Mouse (Mus musculus) erythroblast, embryonic 14.5 days (primary cell): ENCODE measurements at regions not wholly inside any gene's neighbourhood (a gene's known extent, or its start where the extent isn't known, plus 50 kb on each side); places are given as distances from the start of the nearest gene placed in this dataset.

Experiments
- H3K27me3 ChIP-seq: 2 replicates; pipeline ENCODE4 v1.6.1; 2012; ENCODE audit warnings: inconsistent platforms; ENCODE audit not compliant: control insufficient read depth
- H3K36me3 ChIP-seq: 2 replicates; pipeline ENCODE4 v1.6.1; 2012; ENCODE audit warnings: mild to moderate bottlenecking, inconsistent platforms; ENCODE audit not compliant: control insufficient read depth
- H3K4me1 ChIP-seq: 2 replicates; pipeline ENCODE4 v1.6.1; 2012; ENCODE audit warnings: inconsistent platforms; ENCODE audit not compliant: control insufficient read depth
- H3K4me3 ChIP-seq: replicated peaks from 2 replicates; pipeline ENCODE3; 2012; ENCODE audit warnings: moderate library complexity, mild to moderate bottlenecking, inconsistent platforms
- H3K9me3 ChIP-seq: 2 replicates; pipeline ENCODE4 v1.6.1; 2012; ENCODE audit warnings: low read length, inconsistent platforms, mixed read lengths; ENCODE audit not compliant: control insufficient read depth
- GATA1 ChIP-seq: IDR thresholded peaks from 2 replicates; pipeline ENCODE4 v1.6.1; 2012; ENCODE audit warnings: low read length, inconsistent platforms, mixed read lengths
- TAL1 ChIP-seq: IDR thresholded peaks from 3 replicates; pipeline ENCODE4 v1.6.1; 2012; ENCODE audit warnings: low read length, inconsistent platforms, mixed read lengths

GRCm38 (mm10) chr4:55663856-55664255, 131.6 kb upstream of the Klf4 start:
- H3K27me3 ChIP-seq = no peaks in the 10 kb centered on the region
- no peak for TF ChIP-seq GATA1
- H3K4me1 ChIP-seq = no peaks in the 10 kb centered on the region
- H3K4me3 ChIP-seq = no peak overlapping the region
- H3K36me3 ChIP-seq = no peaks in the 10 kb centered on the region
- no peaks in the 10 kb centered on the region for H3K9me3 ChIP-seq

GRCm38 (mm10) chr4:55662041-55662440, 129.8 kb upstream of the Klf4 start:
- Histone ChIP-seq H3K36me3 (no peaks in the 10 kb centered on the region), H3K9me3 (no peaks in the 10 kb centered on the region), H3K4me1 (no peaks in the 10 kb centered on the region), H3K4me3 (no peak overlapping the region), H3K27me3 (no peaks in the 10 kb centered on the region)
- TF ChIP-seq TAL1 = no peak

GRCm38 (mm10) chr4:55658904-55659303, 126.6 kb upstream of the Klf4 start:
- peaks cover 3% of the 10 kb centered on the region for H3K27me3 ChIP-seq
- no peaks in the 10 kb centered on the region for H3K9me3 ChIP-seq
- no peak for TF ChIP-seq GATA1
- no peak for TF ChIP-seq TAL1
- no peak overlapping the region for H3K4me3 ChIP-seq
- H3K36me3 ChIP-seq = no peaks in the 10 kb centered on the region
- H3K4me1 ChIP-seq = no peaks in the 10 kb centered on the region

DNA sequence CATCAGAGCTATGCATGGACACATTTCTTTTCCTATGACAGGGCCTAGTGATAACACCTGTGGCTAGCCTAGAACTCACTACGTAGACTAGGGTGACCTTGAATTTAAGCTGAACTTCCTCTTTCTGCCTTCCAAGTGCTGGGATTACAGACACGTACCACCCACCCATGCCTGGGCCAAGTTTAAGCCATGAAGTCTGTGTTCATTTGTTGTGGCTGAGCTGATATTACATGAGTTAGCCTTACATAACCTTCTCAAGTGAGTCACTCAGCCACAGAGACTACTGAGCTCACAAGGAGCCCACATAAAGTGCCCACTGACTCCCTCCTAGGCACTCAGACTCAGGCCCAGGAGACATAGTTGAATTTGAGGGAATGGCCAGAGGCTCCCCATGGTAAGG, 123.1 kb upstream of the Klf4 start:
- H3K4me1 ChIP-seq = no peaks in the 10 kb centered on the region
- H3K27me3 ChIP-seq = peaks cover 32% of the 10 kb centered on the region
- H3K36me3 ChIP-seq = no peaks in the 10 kb centered on the region
- H3K4me3 ChIP-seq = no peak overlapping the region
- TF ChIP-seq TAL1 = no peak
- no peak for TF ChIP-seq GATA1
- H3K9me3 ChIP-seq = no peaks in the 10 kb centered on the region

DNA sequence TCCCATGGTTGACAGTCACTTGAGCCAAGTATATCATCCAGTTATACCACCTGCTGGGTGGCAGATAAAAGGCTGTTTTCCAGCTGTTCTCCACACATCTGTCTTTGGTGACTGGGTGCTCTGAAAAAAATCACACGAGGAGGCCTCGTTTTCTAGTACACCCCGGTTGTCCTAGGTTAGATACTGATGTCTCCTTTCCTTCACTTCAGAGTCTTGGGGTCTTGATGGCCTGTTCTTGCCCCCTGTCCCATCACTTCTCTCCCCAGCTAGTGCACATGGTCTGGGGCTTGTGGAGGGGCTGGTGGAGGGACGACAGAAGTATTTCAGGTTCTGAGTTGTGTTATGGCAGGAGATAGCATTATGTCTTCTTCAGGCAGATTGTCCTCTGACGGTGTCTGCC, 120.4 kb upstream of the Klf4 start:
- Histone ChIP-seq H3K9me3 (no peaks in the 10 kb centered on the region), H3K4me1 (no peaks in the 10 kb centered on the region), H3K27me3 (peaks cover 44% of the 10 kb centered on the region), H3K4me3 (no peak overlapping the region), H3K36me3 (no peaks in the 10 kb centered on the region)
- TF ChIP-seq GATA1 (no peak), TAL1 (no peak)

GRCm38 (mm10) chr4:55651811-55652410, 119.6 kb upstream of the Klf4 start:
- Histone ChIP-seq H3K4me1 (no peaks in the 10 kb centered on the region), H3K9me3 (no peaks in the 10 kb centered on the region), H3K27me3 (peaks cover 44% of the 10 kb centered on the region), H3K36me3 (no peaks in the 10 kb centered on the region), H3K4me3 (no peak overlapping the region)
- TF ChIP-seq TAL1 (no peak), GATA1 (no peak)

DNA sequence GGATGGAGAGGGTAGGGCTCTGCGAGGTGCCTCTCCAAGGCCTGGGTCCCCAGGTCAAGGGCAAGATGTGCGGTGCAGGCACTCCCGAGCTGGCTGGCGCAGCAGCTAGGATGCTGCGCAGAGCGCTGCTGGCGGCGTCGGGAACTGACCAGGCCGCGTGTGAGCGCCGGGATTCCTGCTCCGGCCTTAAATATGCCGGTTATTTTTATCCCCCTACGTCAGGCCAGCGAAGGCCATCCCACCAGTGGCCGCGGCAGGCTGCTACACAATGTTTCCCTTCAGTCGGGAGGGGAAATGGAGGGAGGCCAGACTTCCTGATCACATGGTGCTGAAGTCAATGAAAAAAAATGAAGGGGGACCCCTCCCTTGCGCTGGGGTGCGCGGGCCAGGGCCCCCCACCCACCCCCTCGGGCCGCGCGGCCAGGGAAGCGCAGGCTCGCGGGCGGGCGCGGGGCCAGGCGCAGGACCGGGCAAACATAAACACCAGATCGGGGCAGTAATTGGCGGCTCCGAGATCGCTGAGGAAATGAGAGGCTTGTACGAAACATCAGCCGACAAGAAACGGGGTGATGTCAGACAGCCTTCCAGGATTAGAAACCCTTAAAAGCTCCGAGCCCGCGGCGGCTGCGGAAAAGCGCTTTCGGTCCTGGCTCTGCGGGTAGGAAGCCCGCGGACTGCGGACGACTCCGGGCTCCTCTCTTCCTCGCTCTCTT, 118.9 kb upstream of the Klf4 start:
- Histone ChIP-seq H3K4me3 (no peak overlapping the region), H3K36me3 (no peaks in the 10 kb centered on the region), H3K4me1 (no peaks in the 10 kb centered on the region), H3K9me3 (no peaks in the 10 kb centered on the region), H3K27me3 (peaks cover 44% of the 10 kb centered on the region)
- TF ChIP-seq GATA1 = no peak
- no peak for TF ChIP-seq TAL1

DNA sequence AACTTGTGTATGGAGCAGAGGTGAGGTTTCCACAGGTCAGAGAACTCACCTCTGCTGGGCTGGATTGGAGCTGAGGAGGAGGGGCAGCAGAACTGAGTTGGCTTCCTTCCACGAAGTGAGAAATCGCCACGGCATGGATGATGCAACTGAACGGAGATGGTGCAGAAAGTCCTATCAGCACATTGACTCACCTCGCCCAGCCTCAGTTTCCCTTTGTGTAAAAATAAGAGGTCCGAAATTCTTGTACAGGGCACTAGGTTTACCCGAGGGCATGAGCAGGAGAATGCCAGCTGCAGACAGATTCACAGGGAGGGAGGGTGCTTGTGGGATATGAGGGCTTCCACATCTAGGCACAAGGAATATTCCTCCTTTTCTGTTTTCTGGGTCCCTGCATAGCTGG, 117.9 kb upstream of the Klf4 start:
- H3K9me3 ChIP-seq = no peaks in the 10 kb centered on the region
- H3K36me3 ChIP-seq = no peaks in the 10 kb centered on the region
- peaks cover 44% of the 10 kb centered on the region for H3K27me3 ChIP-seq
- no peaks in the 10 kb centered on the region for H3K4me1 ChIP-seq
- no peak overlapping the region for H3K4me3 ChIP-seq
- TF ChIP-seq TAL1 (no peak), GATA1 (no peak)

- H3K9me3 ChIP-seq = no peaks in the 10 kb centered on the region
- no peaks in the 10 kb centered on the region for H3K36me3 ChIP-seq
- H3K4me3 ChIP-seq = no peak overlapping the region
- no peak for TF ChIP-seq TAL1
- no peak for TF ChIP-seq GATA1
- no peaks in the 10 kb centered on the region for H3K4me1 ChIP-seq
- H3K27me3 ChIP-seq = peaks cover 37% of the 10 kb centered on the region
Measured at GRCm38 (mm10) chr4:55648376-55648775, 116.1 kb upstream of the Klf4 start.

DNA sequence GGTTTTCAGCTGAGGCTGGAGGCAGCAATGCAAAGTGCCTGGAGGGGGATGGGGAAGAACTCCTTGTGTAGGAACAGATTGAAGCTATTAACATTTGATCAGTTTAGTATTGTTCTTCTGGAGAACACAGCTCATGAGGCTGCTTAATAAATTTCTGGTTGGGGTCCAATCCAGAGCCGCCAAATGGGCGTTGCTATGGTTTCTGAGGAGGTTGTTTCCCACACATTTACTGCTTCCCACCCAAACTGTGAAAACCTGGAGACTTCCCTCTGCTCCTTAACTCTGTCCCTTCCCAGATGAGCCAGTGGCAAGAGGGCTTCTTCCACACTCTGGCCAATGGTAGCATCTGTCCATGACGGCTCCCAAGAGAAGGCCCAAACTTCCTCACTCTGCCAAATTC, 113.2 kb upstream of the Klf4 start:
- TF ChIP-seq GATA1 = no peak
- no peak for TF ChIP-seq TAL1
- H3K27me3 ChIP-seq = peaks cover 12% of the 10 kb centered on the region
- H3K4me3 ChIP-seq = no peak overlapping the region
- no peaks in the 10 kb centered on the region for H3K4me1 ChIP-seq
- no peaks in the 10 kb centered on the region for H3K36me3 ChIP-seq
- H3K9me3 ChIP-seq = no peaks in the 10 kb centered on the region
